Mouse (Mus musculus) megakaryocyte, embryonic 14.5 days (primary cell): ENCODE results near the gene Lgals1.

Experiments used
- FLI1 ChIP-seq: IDR thresholded peaks from 2 replicates; pipeline ENCODE4 v1.6.1; 2012; ENCODE audit warnings: low read length, inconsistent platforms, mixed read lengths
- GATA1 ChIP-seq: IDR thresholded peaks from 3 replicates; pipeline ENCODE4 v1.6.1; 2012; ENCODE audit warnings: mixed read lengths, low read length, inconsistent platforms, borderline replicate concordance

DNA sequence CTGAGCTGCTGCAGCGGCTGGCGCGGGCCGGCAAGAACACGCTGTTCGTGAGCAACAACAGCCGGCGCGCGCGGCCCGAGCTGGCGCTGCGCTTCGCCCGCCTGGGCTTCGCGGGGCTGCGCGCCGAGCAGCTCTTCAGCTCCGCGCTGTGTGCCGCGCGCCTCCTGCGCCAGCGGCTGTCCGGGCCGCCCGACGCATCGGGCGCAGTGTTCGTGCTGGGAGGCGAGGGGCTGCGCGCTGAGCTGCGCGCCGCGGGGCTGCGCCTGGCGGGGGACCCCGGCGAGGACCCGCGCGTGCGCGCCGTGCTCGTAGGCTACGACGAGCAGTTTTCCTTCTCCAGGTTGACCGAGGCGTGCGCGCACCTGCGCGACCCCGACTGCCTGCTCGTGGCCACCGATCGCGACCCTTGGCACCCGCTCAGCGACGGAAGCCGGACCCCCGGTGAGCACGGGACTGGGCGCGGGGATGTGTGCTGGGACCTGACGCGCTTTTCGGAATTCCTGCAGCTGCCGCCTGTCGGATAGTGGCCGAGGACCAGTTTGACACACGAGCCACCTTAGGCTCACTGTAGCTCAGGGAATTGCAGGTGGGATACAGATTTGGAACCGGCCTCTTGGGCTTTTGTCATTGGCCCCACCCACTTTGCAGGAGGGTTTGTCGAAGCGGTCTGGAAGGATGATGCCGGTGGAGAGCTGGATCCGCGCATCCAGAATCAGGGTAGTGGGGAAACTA is 12.3 kb upstream of the Lgals1 start:
- no peak for TF ChIP-seq FLI1
- TF ChIP-seq GATA1: no peak
